Mouse (Mus musculus): ENCODE results near the gene Stum.

- TF ChIP-seq CTCF (IDR thresholded peaks at IDR 0.05): no peak
- TF ChIP-seq EP300 (IDR thresholded peaks at IDR 0.05): no peak
These were observed 17.3 kb upstream of the Stum start for GRCm38 (mm10) chr1:180500641-180501040.
